Mouse (Mus musculus) central nervous system, embryonic 14 days (tissue): Measurements from ENCODE around the gene Papolb. TPM values are rescaled to one million over a fixed set of nuclear protein-coding genes. Genes with fewer than 3 reads are reported as not detected.

Experiments used
- polyA plus RNA-seq: library from polyadenylated mRNA; depleted of rRNA; stranded (reverse); fragments of >200 nt; gene quantifications from 2 replicates; pipeline ENCODE4 v1.2.3, GENCODE M21; 2012; rRNA removed

Gene Papolb
- polyA plus RNA-seq = 0.31 and 0.35 TPM in 2 replicates

GRCm38 (mm10) chr5:142529915-142530314, at the start of gene Papolb:
Gene Papolb (minus strand): TSS chr5:142530076.

GRCm38 (mm10) chr5:142550706-142551652, 21.1 kb upstream of the Papolb start, which contains the start of gene Radil:
Gene Radil (minus strand): TSS chr5:142551098.

Other genes with a start within 250 kb of the Papolb start
- gene Foxk1, start 128.6 kb downstream of the Papolb start, polyA plus RNA-seq = 14.9 and 18.1 TPM in 2 replicates
- 28.4 and 28.7 TPM in 2 replicates for gene Ap5z1, start 66.1 kb downstream of the Papolb start, polyA plus RNA-seq
- gene Radil, start 21.0 kb upstream of the Papolb start, polyA plus RNA-seq = 14.0 and 16.9 TPM in 2 replicates
- gene Mmd2, start 78.7 kb upstream of the Papolb start, polyA plus RNA-seq = 17.9 and 23.5 TPM in 2 replicates
- 44.0 and 47.5 TPM in 2 replicates for gene Wipi2, start 97.6 kb upstream of the Papolb start, polyA plus RNA-seq
- gene Slc29a4, start 162.4 kb upstream of the Papolb start, polyA plus RNA-seq = 86.4 and 95.4 TPM in 2 replicates